In the genomic region with DNA sequence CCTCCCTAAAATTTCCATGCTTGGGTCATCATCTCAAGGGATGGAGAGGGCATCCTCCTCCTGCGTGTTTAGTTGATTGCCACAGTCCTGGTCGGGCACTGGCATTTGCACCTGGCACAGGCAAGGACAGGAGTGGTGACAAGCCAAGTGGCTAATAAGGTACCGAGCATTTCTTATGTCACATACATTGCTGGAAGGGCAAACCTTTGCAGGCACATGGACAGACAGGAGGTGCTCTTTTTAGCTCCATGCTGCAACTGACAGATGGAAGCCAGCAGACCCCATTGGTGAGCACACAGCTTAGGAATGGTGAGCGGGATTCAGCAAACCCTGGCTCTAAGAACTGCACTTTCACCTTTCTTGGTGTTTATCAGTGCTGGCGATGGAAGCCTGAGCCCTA, we compare ENCODE assay signal across 16 mouse cellular contexts. TPM values are rescaled to one million over a fixed set of nuclear protein-coding genes. Genes with fewer than 3 reads are reported as not detected.
DNase-seq lines count a peak whose midpoint lies in the region; ATAC-seq lines count a peak whose summit lies in the region.
"Had no signal": no experiment of that assay in that cellular context is flagged by ENCODE, and none has a peak within 500 bp of the region (broad histone marks: within the 10 kb centered on the region; RNA-seq: fewer than 3 reads in every experiment).

No protein-coding gene starts in this region.

- no peak overlapping the region for H3K9ac ChIP-seq in hindbrain, embryonic 13.5 days
- no peak overlapping the region for H3K9ac ChIP-seq in neural tube, embryonic 13.5 days
- H3K9ac ChIP-seq: liver, embryonic 13.5 days had no signal

- H3K4me2 ChIP-seq in hindbrain, embryonic 13.5 days, result no peak overlapping the region
- no peak overlapping the region for H3K4me2 ChIP-seq in neural tube, embryonic 13.5 days
- H3K4me2 ChIP-seq: liver, embryonic 13.5 days had no signal

- peaks cover 58% of the 10 kb centered on the region for H3K4me1 ChIP-seq in hindbrain, embryonic 13.5 days (replicated peaks)
- H3K4me1 ChIP-seq in neural tube, embryonic 13.5 days (replicated peaks), result peaks cover 66% of the 10 kb centered on the region

- 37% methylated on average over 5 of the region's 5 CpGs for WGBS in hindbrain, embryonic 13.5 days
- 29% methylated on average over 5 of the region's 5 CpGs for WGBS in neural tube, embryonic 13.5 days

- no peak overlapping the region for H3K4me3 ChIP-seq in hindbrain, embryonic 13.5 days
- H3K4me3 ChIP-seq in neural tube, embryonic 13.5 days, result no peak overlapping the region
- H3K4me3 ChIP-seq: heart, embryonic 10.5 days; liver, embryonic 13.5 days had no signal

- peak; percentile 8 for ATAC-seq in hindbrain, embryonic 13.5 days (ENCODE audit: low FRiP score)
- peak; percentile 11; the same call in 1 of the 2 replicates for ATAC-seq in neural tube, embryonic 13.5 days (ENCODE audit: low read depth)

- H3K9me3 ChIP-seq in hindbrain, embryonic 13.5 days, result no peaks in the 10 kb centered on the region
- no peaks in the 10 kb centered on the region for H3K9me3 ChIP-seq in neural tube, embryonic 13.5 days
- H3K9me3 ChIP-seq: heart, embryonic 10.5 days; liver, embryonic 13.5 days had no signal

- intact Hi-C loops in left cerebral cortex, postnatal 4 days (cut with DNase I), result no loop called here
- intact Hi-C loops in left cerebral cortex, postnatal 10 days (cut with DNase I), result no loop called here

- H3K36me3 ChIP-seq in hindbrain, embryonic 13.5 days, result no peaks in the 10 kb centered on the region
- H3K36me3 ChIP-seq in neural tube, embryonic 13.5 days, result no peaks in the 10 kb centered on the region
- H3K36me3 ChIP-seq: liver, embryonic 13.5 days had no signal

- H3K27me3 ChIP-seq in hindbrain, embryonic 13.5 days, result peaks cover 13% of the 10 kb centered on the region
- no peaks in the 10 kb centered on the region for H3K27me3 ChIP-seq in neural tube, embryonic 13.5 days
- H3K27me3 ChIP-seq: liver, embryonic 13.5 days had no signal

- H3K27ac ChIP-seq in hindbrain, embryonic 13.5 days, result peak overlapping the region; percentile 65
- peak overlapping the region; percentile 79 for H3K27ac ChIP-seq in neural tube, embryonic 13.5 days (replicated peaks)
- H3K27ac ChIP-seq: heart, embryonic 10.5 days; liver, embryonic 13.5 days had no signal

- peak; percentile 33 for DNase-seq in left cerebral cortex, postnatal 4 days
- DNase-seq in left cerebral cortex, postnatal 10 days (ENCODE audit: extremely low spot score in 1 of 2, low spot score in 2 of 2), result no peak
- DNase-seq in cerebellum, postnatal 36 days, result peak; percentile 60 to 64
- DNase-seq in thymus, postnatal 10 days (ENCODE audit: low spot score in 2 of 2), result no peak
- DNase-seq in ovary, postnatal 10 days (ENCODE audit: low spot score), result no peak
- no peak for DNase-seq in gastrocnemius, adult 8-10 months (ENCODE audit: low spot score in 2 of 2)
- DNase-seq: adrenal gland, postnatal 25 days; B cell, adult 2 months; liver, embryonic 13.5 days; lung, postnatal 36 days; right cerebral cortex, adult 18-20 months; thymus, postnatal 25 days had no signal

RNA-seq across cellular contexts. Expression of a gene that starts 24.8 kb away (rescaled TPM):
- total RNA-seq in left cerebral cortex, postnatal 4 days (2021), result 1 to 10 TPM in 1 of 2 experiments, under 1 TPM in 1; 0.77 to 1.5 TPM
- 1 to 10 TPM; 1.4 to 2.9 TPM for total RNA-seq in left cerebral cortex, postnatal 10 days (2021)
- 3.1 and 4.5 TPM in 2 replicates for polyA plus RNA-seq in hindbrain, embryonic 13.5 days (2015; fragmentation: Nextera tagmentation; extraction: Ambion mirVana)
- 1.2 and 1.5 TPM in 2 replicates for polyA plus RNA-seq in neural tube, embryonic 13.5 days (2015; fragmentation: Nextera tagmentation; extraction: Ambion mirVana)
- total RNA-seq in gastrocnemius, adult 8-10 months (2022), result under 1 TPM in 3 of 4 experiments, not detected in 1; 0.40 to 0.77 (median 0.58) TPM
- total RNA-seq: adrenal gland, postnatal 25 days; ES-E14 had no signal

Comparison
In these comparisons a context has a peak if more than half of its experiments do, and no peak if none do; other contexts are left out.
1. DNase-seq: peak in left cerebral cortex, postnatal 4 days (single experiment) and cerebellum, postnatal 36 days (2 of 2); none in left cerebral cortex, postnatal 10 days (0 of 2), thymus, postnatal 10 days (0 of 2), ovary, postnatal 10 days (single experiment) and gastrocnemius, adult 8-10 months (0 of 2).